ENCODE assay signal across 22 mouse cellular contexts in the genomic region with DNA sequence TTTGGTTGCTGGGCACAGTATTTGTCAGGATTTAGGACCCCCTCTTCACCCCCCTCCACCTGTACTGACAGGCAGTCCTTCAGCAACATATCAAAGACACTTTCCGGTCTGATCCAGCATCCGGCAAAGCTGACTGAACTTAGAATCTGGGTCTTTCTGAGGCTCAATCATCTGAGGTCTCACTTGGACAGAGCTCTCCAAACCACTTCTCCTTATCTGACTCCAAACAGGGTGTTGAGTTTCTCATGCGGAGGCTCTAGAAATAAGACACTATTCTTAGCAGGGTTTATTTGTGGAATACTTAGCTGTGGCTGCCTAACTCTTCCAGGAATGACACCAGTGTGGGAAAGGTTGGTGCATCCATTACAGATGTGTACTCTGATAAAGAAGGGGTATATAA. TPM values are rescaled to one million over a fixed set of nuclear protein-coding genes. Genes with fewer than 3 reads are reported as not detected.
DNase-seq lines count a peak whose midpoint lies in the region; ATAC-seq and TF ChIP-seq lines count a peak whose summit lies in the region.
"Had no signal": no experiment of that assay in that cellular context is flagged by ENCODE, and none has a peak within 500 bp of the region (broad histone marks: within the 10 kb centered on the region; RNA-seq: fewer than 3 reads in every experiment).

No protein-coding gene starts in this region.

- peak; percentile 14; the same call in 1 of the 2 replicates for ATAC-seq in lung, embryonic 14.5 days (ENCODE audit: insufficient read depth)
- peak; percentile 93 for ATAC-seq in heart, embryonic 15.5 days (replicated peaks; ENCODE audit: insufficient number of reproducible peaks, insufficient read depth, low FRiP score, low read depth)
- ATAC-seq: activated CD4-positive, CD25-positive, alpha-beta regulatory T cell, adult 4 months had no signal

- TF ChIP-seq CTCF in lung, embryonic 14.5 days (IDR thresholded peaks at IDR 0.05; ENCODE audit: low read depth), result no peak

- no peaks in the 10 kb centered on the region for H3K36me3 ChIP-seq in lung, embryonic 14.5 days (ENCODE audit: insufficient read depth)
- H3K36me3 ChIP-seq in heart, embryonic 15.5 days, result no peaks in the 10 kb centered on the region
- H3K36me3 ChIP-seq: G1E; liver, embryonic 13.5 days; lung, embryonic 15.5 days had no signal

- no peaks in the 10 kb centered on the region for H3K4me1 ChIP-seq in lung, embryonic 14.5 days (ENCODE audit: insufficient read depth)
- H3K4me1 ChIP-seq in heart, embryonic 15.5 days (replicated peaks), result peaks cover 7% of the 10 kb centered on the region; the same call in 1 of the 2 replicates
- H3K4me1 ChIP-seq: liver, embryonic 13.5 days; lung, embryonic 15.5 days had no signal

- H3K9me3 ChIP-seq in lung, embryonic 14.5 days (ENCODE audit: low read depth, low read length), result no peaks in the 10 kb centered on the region
- no peaks in the 10 kb centered on the region for H3K9me3 ChIP-seq in heart, embryonic 15.5 days (replicated peaks)
- H3K9me3 ChIP-seq: G1E; liver, embryonic 13.5 days; lung, embryonic 15.5 days had no signal

- 21% methylated on average over 3 of the region's 3 CpGs for WGBS in lung, embryonic 14.5 days
- WGBS in heart, embryonic 15.5 days, result 11% methylated on average over 3 of the region's 3 CpGs

- no peak overlapping the region for H3K27ac ChIP-seq in lung, embryonic 14.5 days (ENCODE audit: low read depth)
- H3K27ac ChIP-seq in heart, embryonic 15.5 days, result peak overlapping the region; percentile 65
- H3K27ac ChIP-seq: hindbrain, embryonic 14.5 days; liver, embryonic 13.5 days; lung, embryonic 15.5 days; stomach, postnatal 0 days had no signal

- no peaks in the 10 kb centered on the region for H3K27me3 ChIP-seq in lung, embryonic 14.5 days (ENCODE audit: insufficient read depth, low read length)
- no peaks in the 10 kb centered on the region for H3K27me3 ChIP-seq in heart, embryonic 15.5 days
- H3K27me3 ChIP-seq: liver, embryonic 13.5 days; lung, embryonic 15.5 days had no signal

- H3K4me2 ChIP-seq in lung, embryonic 14.5 days, result no peak overlapping the region
- no peak overlapping the region for H3K4me2 ChIP-seq in heart, embryonic 15.5 days
- H3K4me2 ChIP-seq: hindbrain, embryonic 14.5 days; liver, embryonic 13.5 days; lung, embryonic 15.5 days; midbrain, embryonic 11.5 days had no signal

- peak; percentile 24 for DNase-seq in gastrocnemius, adult 18-20 months (ENCODE audit: low spot score)
- no peak for DNase-seq in gastrocnemius, postnatal 10 days
- no peak for DNase-seq in lung, embryonic 14.5 days
- DNase-seq in lung, postnatal 4 days, result no peak
- no peak for DNase-seq in layer of hippocampus, postnatal 36 days
- DNase-seq in layer of hippocampus, postnatal 14 days (ENCODE audit: low spot score in 2 of 2), result no peak
- DNase-seq: adrenal gland, postnatal 36 days; cerebellum, adult 18-20 months; cerebellum, postnatal 25 days; embryo, embryonic 11 days; kidney, adult 8-10 months; kidney, postnatal 14 days; liver, embryonic 13.5 days had no signal

- no peak overlapping the region for H3K9ac ChIP-seq in lung, embryonic 14.5 days
- H3K9ac ChIP-seq in heart, embryonic 15.5 days, result no peak overlapping the region
- H3K9ac ChIP-seq: hindbrain, embryonic 14.5 days; liver, embryonic 13.5 days; lung, embryonic 15.5 days had no signal

- no peak overlapping the region for H3K4me3 ChIP-seq in lung, embryonic 14.5 days (ENCODE audit: low read depth, low read length)
- H3K4me3 ChIP-seq in heart, embryonic 15.5 days, result no peak overlapping the region
- H3K4me3 ChIP-seq: liver, embryonic 13.5 days; lung, embryonic 15.5 days had no signal

RNA-seq across cellular contexts. Expression of a gene that starts 43.0 kb away (rescaled TPM):
- total RNA-seq in gastrocnemius, adult 18-20 months (2021), result not detected
- total RNA-seq in gastrocnemius, postnatal 10 days (2021), result not detected
- polyA plus RNA-seq in lung, embryonic 14.5 days (2014; fragmentation: Nextera tagmentation; extraction: Ambion mirVana), result not detected in 2 replicates
- 0.53 and 0.92 TPM in 2 replicates for polyA plus RNA-seq in heart, embryonic 15.5 days (2015; fragmentation: Nextera tagmentation; extraction: Ambion mirVana)
- 1 to 10 TPM; 1.9 to 2.0 TPM for total RNA-seq in layer of hippocampus, postnatal 36 days (2021)
- 1 to 10 TPM; 1.7 to 1.9 TPM for total RNA-seq in layer of hippocampus, postnatal 14 days (2021)
- total RNA-seq: adrenal gland, postnatal 36 days; G1E; gastrocnemius, postnatal 4 days had no signal
- polyA plus RNA-seq: activated CD4-positive, CD25-positive, alpha-beta regulatory T cell, adult 4 months; G1E; intestine, embryonic 14.5 days; liver, embryonic 13.5 days; lung, embryonic 15.5 days had no signal
